Mouse (Mus musculus) left cerebral cortex, adult 8-10 months (tissue): ENCODE measurements at regions not wholly inside any gene's neighbourhood (a gene's known extent, or its start where the extent isn't known, plus 50 kb on each side); places are given as distances from the start of the nearest gene placed in this dataset.

ENCODE experiments used
- DNase-seq, 2 experiments: peaks; one replicate each; pipeline ENCODE4 v3.0.0; 2022; ENCODE audit warnings: low spot score in 2 of 2

GRCm38 (mm10) chr9:23024061-23024460 lies 198.8 kb upstream of the Bmper start:
- no peak for DNase-seq

GRCm38 (mm10) chr9:23025247-23025646 lies 197.6 kb upstream of the Bmper start:
- DNase-seq, result no peak

- peak; percentile 25 to 35 for DNase-seq
These were observed 195.2 kb upstream of the Bmper start for GRCm38 (mm10) chr9:23027377-23028313.

- DNase-seq, result no peak
These were observed 193.5 kb upstream of the Bmper start for GRCm38 (mm10) chr9:23029421-23029820.

GRCm38 (mm10) chr9:23030138-23030537 lies 192.7 kb upstream of the Bmper start:
- DNase-seq, result no peak

GRCm38 (mm10) chr9:23030546-23030945 lies 192.3 kb upstream of the Bmper start:
- DNase-seq, result no peak

GRCm38 (mm10) chr9:23031916-23032315 lies 191.0 kb upstream of the Bmper start:
- DNase-seq, result no peak

GRCm38 (mm10) chr9:23035306-23035705 lies 187.6 kb upstream of the Bmper start:
- DNase-seq, result no peak

GRCm38 (mm10) chr9:23035901-23036610 lies 186.8 kb upstream of the Bmper start:
- no peak for DNase-seq

GRCm38 (mm10) chr9:23037513-23037914 lies 185.4 kb upstream of the Bmper start:
- DNase-seq, result no peak

GRCm38 (mm10) chr9:23039588-23039987 lies 183.3 kb upstream of the Bmper start:
- no peak for DNase-seq

- DNase-seq, result no peak
These were observed 181.9 kb upstream of the Bmper start for GRCm38 (mm10) chr9:23041025-23041424.

GRCm38 (mm10) chr9:23041537-23042472 lies 181.1 kb upstream of the Bmper start:
- DNase-seq, result no peak

- no peak for DNase-seq
These were observed 179.9 kb upstream of the Bmper start for GRCm38 (mm10) chr9:23043006-23043405.

- DNase-seq, result no peak
These were observed 177.4 kb upstream of the Bmper start for GRCm38 (mm10) chr9:23045486-23045885.

- no peak for DNase-seq
These were observed 172.1 kb upstream of the Bmper start for GRCm38 (mm10) chr9:23050751-23051150.

GRCm38 (mm10) chr9:23059526-23059925 lies 163.3 kb upstream of the Bmper start:
- DNase-seq, result no peak

GRCm38 (mm10) chr9:23060526-23060925 lies 162.3 kb upstream of the Bmper start:
- no peak for DNase-seq

- DNase-seq, result no peak
These were observed 161.5 kb upstream of the Bmper start for GRCm38 (mm10) chr9:23061179-23061929.

- DNase-seq, result no peak
These were observed 160.7 kb upstream of the Bmper start for GRCm38 (mm10) chr9:23062057-23062655.
